Mouse (Mus musculus) liver, embryonic 11.5 days (tissue): ENCODE data around the gene Adcyap1r1. TPM values are rescaled to one million over a fixed set of nuclear protein-coding genes. Genes with fewer than 3 reads are reported as not detected.

Experiments used
- ATAC-seq: fragments of 200-750 bp; cut with Nextera tagmentation; replicated peaks from 2 replicates; pipeline ENCODE4 v1.8.0; 2017; ENCODE audit warnings: moderate number of reproducible peaks, mild to moderate bottlenecking, moderate TSS enrichment, moderate library complexity; ENCODE audit not compliant: low FRiP score
- DNase-seq: peaks from one replicate; pipeline ENCODE4 v3.0.0-alpha.2; 2017; ENCODE audit warnings: low spot score
- H3K27ac ChIP-seq: fragments of 300-500 bp; sonication (generic); 2 replicates; pipeline ENCODE4 v1.5.1; 2014; ENCODE audit warnings: mild to moderate bottlenecking, low read depth, low read length, control low read depth
- H3K27me3 ChIP-seq: fragments of 300-500 bp; sonication (generic); replicated peaks from 2 replicates; pipeline ENCODE4 v1.6.1; 2014; ENCODE audit warnings: low read length, mixed read lengths; ENCODE audit not compliant: control insufficient read depth, insufficient read depth
- H3K36me3 ChIP-seq: fragments of 300-500 bp; sonication (generic); 2 replicates; pipeline ENCODE4 v1.6.1; 2014; ENCODE audit warnings: mild to moderate bottlenecking, low read length, moderate library complexity, mixed read lengths; ENCODE audit not compliant: control insufficient read depth, insufficient read depth
- H3K4me1 ChIP-seq: fragments of 300-500 bp; sonication (generic); replicated peaks from 2 replicates; pipeline ENCODE4 v1.6.1; 2014; ENCODE audit warnings: low read length, mixed read lengths; ENCODE audit not compliant: control insufficient read depth, insufficient read depth
- H3K4me2 ChIP-seq: fragments of 300-500 bp; sonication (generic); 2 replicates; pipeline ENCODE4 v1.6.1; 2014; ENCODE audit warnings: mild to moderate bottlenecking, control low read depth, moderate library complexity
- H3K4me3 ChIP-seq: fragments of 300-500 bp; sonication (generic); 2 replicates; pipeline ENCODE4 v1.5.1; 2014; ENCODE audit warnings: low read depth, low read length, control low read depth
- H3K9ac ChIP-seq: fragments of 300-500 bp; sonication (generic); 2 replicates; pipeline ENCODE4 v1.6.1; 2014; ENCODE audit warnings: low read depth, low read length, control low read depth
- H3K9me3 ChIP-seq: fragments of 300-500 bp; sonication (generic); 2 replicates; pipeline ENCODE4 v1.6.1; 2016; ENCODE audit warnings: low read length, inconsistent platforms, mixed read lengths; ENCODE audit not compliant: control insufficient read depth
- WGBS: fragments of 180-500 bp; shearing (Covaris S2); extraction: QIAGEN DNeasy Blood & Tissue Kit; methylation state at CpG from one replicate; pipeline ENCODE4 v1.1.7; 2014; 5-methylcytosine and 5-hydroxymethylcytosine counted together
- polyA plus RNA-seq: library from polyadenylated mRNA; unstranded; fragments of >200 nt; fragmentation: Nextera tagmentation; extraction: Ambion mirVana; gene quantifications from 2 replicates; pipeline ENCODE4 v1.2.1, GENCODE M21; 2014

The Adcyap1r1 gene
- polyA plus RNA-seq, 1 experiment from 2014 or later, result 0.33 TPM

DNA sequence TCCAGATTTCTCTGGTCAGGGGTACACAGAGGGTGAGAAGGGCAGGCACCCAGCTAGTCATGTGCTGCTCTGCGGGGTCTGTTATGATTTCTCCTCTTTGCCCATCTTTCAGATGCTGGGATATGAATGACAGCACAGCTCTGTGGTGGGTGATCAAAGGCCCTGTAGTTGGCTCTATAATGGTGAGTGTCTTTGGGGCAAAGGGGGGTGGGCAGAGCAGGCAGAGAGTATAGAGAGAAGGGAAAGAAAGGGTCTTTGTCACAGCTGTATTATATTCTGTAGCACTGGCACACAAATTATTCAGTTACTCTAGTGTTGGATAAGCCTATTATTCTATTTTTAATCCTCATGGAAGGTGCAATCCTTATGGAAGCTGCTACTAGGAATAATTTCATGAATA lies 29.2 kb downstream of the Adcyap1r1 start:
- H3K27me3 ChIP-seq, result no peaks in the 10 kb centered on the region; the same call in 1 of the 2 replicates
- no peaks in the 10 kb centered on the region for H3K9me3 ChIP-seq
- WGBS, result 84% methylated on average over 1 of the region's 1 CpGs
- H3K36me3 ChIP-seq, result no peaks in the 10 kb centered on the region
- no peak for DNase-seq
- H3K9ac ChIP-seq, result no peak overlapping the region
- ATAC-seq, result no peak
- no peak overlapping the region for H3K27ac ChIP-seq
- no peak overlapping the region for H3K4me3 ChIP-seq
- H3K4me2 ChIP-seq, result no peak overlapping the region
- H3K4me1 ChIP-seq, result no peaks in the 10 kb centered on the region

GRCm38 (mm10) chr6:55482471-55482870 lies 30.7 kb downstream of the Adcyap1r1 start:
- H3K4me2 ChIP-seq, result no peak overlapping the region
- no peak overlapping the region for H3K4me3 ChIP-seq
- no peaks in the 10 kb centered on the region for H3K36me3 ChIP-seq
- H3K9ac ChIP-seq, result no peak overlapping the region
- ATAC-seq (no peak), DNase-seq (no peak)
- no peaks in the 10 kb centered on the region for H3K27me3 ChIP-seq
- 86% methylated on average over 1 of the region's 1 CpGs for WGBS
- no peaks in the 10 kb centered on the region for H3K9me3 ChIP-seq
- H3K27ac ChIP-seq, result no peak overlapping the region
- no peaks in the 10 kb centered on the region for H3K4me1 ChIP-seq

- ATAC-seq (no peak), DNase-seq (no peak)
- WGBS, result 79% methylated on average over 7 of the region's 7 CpGs
- Histone ChIP-seq H3K27ac (no peak overlapping the region), H3K27me3 (no peaks in the 10 kb centered on the region), H3K9ac (no peak overlapping the region), H3K9me3 (no peaks in the 10 kb centered on the region), H3K4me1 (no peaks in the 10 kb centered on the region), H3K36me3 (no peaks in the 10 kb centered on the region), H3K4me3 (no peak overlapping the region), H3K4me2 (no peak overlapping the region)
Observed at GRCm38 (mm10) chr6:55483360-55483759, 31.6 kb downstream of the Adcyap1r1 start.

GRCm38 (mm10) chr6:55484224-55484623 lies 32.4 kb downstream of the Adcyap1r1 start:
- ATAC-seq (no peak), DNase-seq (no peak)
- Histone ChIP-seq H3K27me3 (no peaks in the 10 kb centered on the region), H3K9me3 (no peaks in the 10 kb centered on the region), H3K9ac (no peak overlapping the region), H3K36me3 (no peaks in the 10 kb centered on the region), H3K4me3 (no peak overlapping the region), H3K27ac (no peak overlapping the region), H3K4me1 (no peaks in the 10 kb centered on the region), H3K4me2 (no peak overlapping the region)
- 53% methylated on average over 4 of the region's 4 CpGs for WGBS

DNA sequence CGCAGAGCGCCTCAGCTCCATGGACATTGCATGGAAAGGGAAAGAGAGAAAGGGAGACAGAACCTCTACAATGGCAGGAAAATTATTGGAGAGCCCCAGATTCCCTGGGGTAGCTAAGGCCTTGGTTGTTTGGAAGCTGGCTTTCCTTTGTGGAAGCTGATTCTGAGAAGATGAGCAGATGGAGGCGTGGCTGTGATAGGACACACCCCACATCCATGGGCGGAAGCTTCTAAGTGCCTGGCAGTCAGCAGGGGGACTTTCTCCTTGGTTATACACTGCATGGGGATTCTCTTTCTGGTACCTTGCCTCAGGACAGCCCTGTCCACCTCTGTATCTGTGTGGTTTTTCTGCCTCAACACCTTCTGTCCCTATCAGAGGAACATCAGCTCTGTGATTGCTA lies 33.4 kb downstream of the Adcyap1r1 start:
- Histone ChIP-seq H3K9me3 (no peaks in the 10 kb centered on the region), H3K4me2 (no peak overlapping the region), H3K4me1 (no peaks in the 10 kb centered on the region), H3K27me3 (no peaks in the 10 kb centered on the region), H3K27ac (no peak overlapping the region), H3K9ac (no peak overlapping the region), H3K36me3 (no peaks in the 10 kb centered on the region), H3K4me3 (no peak overlapping the region)
- DNase-seq, result no peak
- ATAC-seq, result no peak
- 65% methylated on average over 4 of the region's 4 CpGs for WGBS

- DNase-seq, result no peak
- Histone ChIP-seq H3K9me3 (no peaks in the 10 kb centered on the region), H3K4me1 (no peaks in the 10 kb centered on the region), H3K27ac (no peak overlapping the region), H3K4me3 (no peak overlapping the region), H3K36me3 (no peaks in the 10 kb centered on the region), H3K9ac (no peak overlapping the region), H3K4me2 (no peak overlapping the region), H3K27me3 (no peaks in the 10 kb centered on the region)
- no peak for ATAC-seq
- WGBS, result 60% methylated on average over 6 of the region's 6 CpGs
Observed at GRCm38 (mm10) chr6:55487726-55488125, 35.9 kb downstream of the Adcyap1r1 start.

- Histone ChIP-seq H3K27ac (no peak overlapping the region), H3K4me3 (no peak overlapping the region), H3K9ac (no peak overlapping the region), H3K9me3 (no peaks in the 10 kb centered on the region), H3K36me3 (no peaks in the 10 kb centered on the region), H3K4me1 (no peaks in the 10 kb centered on the region), H3K4me2 (no peak overlapping the region), H3K27me3 (no peaks in the 10 kb centered on the region)
- ATAC-seq (no peak), DNase-seq (no peak)
- 84% methylated on average over 4 of the region's 4 CpGs for WGBS
Observed at GRCm38 (mm10) chr6:55496201-55496600, 44.4 kb downstream of the Adcyap1r1 start.

DNA sequence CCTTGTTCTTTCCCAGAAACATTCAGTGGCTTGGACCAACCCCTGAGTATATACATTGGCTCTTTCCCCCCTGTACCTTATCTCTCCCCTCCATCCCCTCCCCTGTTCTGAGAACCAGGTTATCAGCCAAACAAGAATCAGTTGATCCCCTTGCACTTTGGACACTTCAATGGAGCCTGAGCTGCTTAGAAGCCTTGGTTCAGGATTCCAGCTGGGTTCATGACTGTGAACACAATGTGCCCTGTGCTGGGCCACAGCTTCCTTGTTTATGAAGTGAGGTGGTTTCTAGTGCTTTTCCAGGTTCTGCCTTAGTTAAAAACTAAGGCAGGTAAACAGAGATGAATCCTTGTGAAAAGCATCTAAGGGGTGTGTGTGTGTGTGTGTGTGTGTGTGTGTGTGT lies 47.0 kb downstream of the Adcyap1r1 start:
- Histone ChIP-seq H3K9ac (no peak overlapping the region), H3K27me3 (no peaks in the 10 kb centered on the region; the same call in 1 of the 2 replicates), H3K4me2 (no peak overlapping the region), H3K4me1 (no peaks in the 10 kb centered on the region), H3K36me3 (no peaks in the 10 kb centered on the region), H3K9me3 (no peaks in the 10 kb centered on the region), H3K27ac (no peak overlapping the region), H3K4me3 (no peak overlapping the region)
- DNase-seq, result no peak
- ATAC-seq, result no peak

GRCm38 (mm10) chr6:55501061-55501460 lies 49.3 kb downstream of the Adcyap1r1 start:
- H3K36me3 ChIP-seq, result no peaks in the 10 kb centered on the region
- no peak overlapping the region for H3K4me2 ChIP-seq
- DNase-seq (no peak), ATAC-seq (no peak; the same call in 1 of the 2 replicates)
- H3K9me3 ChIP-seq, result no peaks in the 10 kb centered on the region
- no peak overlapping the region for H3K9ac ChIP-seq
- H3K4me3 ChIP-seq, result no peak overlapping the region
- 55% methylated on average over 6 of the region's 6 CpGs for WGBS
- H3K4me1 ChIP-seq, result no peaks in the 10 kb centered on the region
- no peak overlapping the region for H3K27ac ChIP-seq
- H3K27me3 ChIP-seq, result no peaks in the 10 kb centered on the region; the same call in 1 of the 2 replicates
